Mouse (Mus musculus) hindbrain, postnatal 0 days (tissue): Measurements from ENCODE around the gene Gal3st2b. TPM values are rescaled to one million over a fixed set of nuclear protein-coding genes. Genes with fewer than 3 reads are reported as not detected.
"Not testable (repeated sequence)": the region's sequence is repeated elsewhere in the genome, so short reads cannot be mapped to it uniquely, and the experiment has no call there.

Experiments
- ATAC-seq: fragments of 200-750 bp; cut with Nextera tagmentation; 2 replicates; pipeline ENCODE4 v1.8.0; 2017; ENCODE audit warnings: mild to moderate bottlenecking, moderate TSS enrichment, moderate library complexity
- DNase-seq: peaks from one replicate; pipeline ENCODE4 v3.0.0-alpha.2; 2015; ENCODE audit warnings: low spot score
- H3K27ac ChIP-seq: fragments of 300-500 bp; sonication (generic); 2 replicates; pipeline ENCODE4 v1.5.1; 2014; ENCODE audit warnings: mild to moderate bottlenecking
- H3K27me3 ChIP-seq: fragments of 300-500 bp; sonication (generic); 2 replicates; pipeline ENCODE4 v1.6.1; 2014; ENCODE audit warnings: low read length, mixed read lengths; ENCODE audit not compliant: insufficient read depth
- H3K36me3 ChIP-seq: fragments of 300-500 bp; sonication (generic); 2 replicates; pipeline ENCODE4 v1.6.1; 2014; ENCODE audit warnings: low read length, mixed read lengths; ENCODE audit not compliant: insufficient read depth
- H3K4me1 ChIP-seq: fragments of 300-500 bp; sonication (generic); 2 replicates; pipeline ENCODE4 v1.6.1; 2014; ENCODE audit warnings: antibody characterized with exemption, low read length, mixed read lengths; ENCODE audit not compliant: insufficient read depth
- H3K4me2 ChIP-seq: fragments of 300-500 bp; sonication (generic); 2 replicates; pipeline ENCODE4 v1.6.1; 2014; ENCODE audit warnings: low read depth, mild to moderate bottlenecking, low read length, moderate library complexity, mixed read lengths
- H3K4me3 ChIP-seq: fragments of 300-500 bp; sonication (generic); 2 replicates; pipeline ENCODE4 v1.5.1; 2014; ENCODE audit warnings: low read length
- H3K9ac ChIP-seq: fragments of 300-500 bp; sonication (generic); replicated peaks from 2 replicates; pipeline ENCODE4 v1.6.1; 2014; ENCODE audit warnings: mild to moderate bottlenecking, low read length, moderate library complexity, mixed read lengths
- H3K9me3 ChIP-seq: fragments of 300-500 bp; sonication (generic); 2 replicates; pipeline ENCODE4 v1.6.1; 2016; ENCODE audit warnings: low read length, mixed read lengths
- WGBS: fragments of 180-500 bp; shearing (Covaris S2); extraction: QIAGEN DNeasy Blood & Tissue Kit; methylation state at CpG from one replicate; pipeline ENCODE4 v1.1.7; 2014; 5-methylcytosine and 5-hydroxymethylcytosine counted together
- polyA plus RNA-seq: library from polyadenylated mRNA; unstranded; fragments of >200 nt; fragmentation: Nextera tagmentation; extraction: Ambion mirVana; gene quantifications from 2 replicates; pipeline ENCODE4 v1.2.1, GENCODE M21; 2015
- total RNA-seq: library from RNA; depleted of rRNA; stranded (reverse); fragments of >200 nt; gene quantifications from 2 replicates; pipeline ENCODE4 v1.2.3, GENCODE M21; 2014; rRNA removed

Gene Gal3st2b
- not detected in 2 replicates for total RNA-seq
- 0.13 TPM in 1 of 2 replicates, not detected in the other for polyA plus RNA-seq

DNA sequence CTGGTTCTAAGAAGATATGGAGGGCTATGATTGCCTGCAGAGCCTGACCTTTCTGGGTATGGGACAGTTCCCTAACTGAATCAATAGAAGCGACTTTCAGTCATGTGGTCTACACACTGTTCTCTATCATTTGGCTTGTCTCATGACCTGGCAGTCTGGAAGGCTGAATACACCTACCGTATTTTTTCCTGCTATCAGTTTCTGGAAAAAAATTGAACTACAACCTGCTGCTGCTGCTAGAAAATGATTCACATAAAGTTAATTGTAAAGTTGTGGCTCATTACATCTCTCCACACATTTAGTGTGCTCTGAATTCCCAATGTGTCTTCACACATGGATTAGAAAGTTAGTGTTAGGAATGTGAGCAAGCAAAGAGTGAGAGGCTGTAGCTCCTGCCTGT is at the start of gene Gal3st2b:
TSS of gene Gal3st2b (plus strand) at position 301 of the 400 bp plus-strand sequence.
- not testable (repeated sequence) for H3K27ac ChIP-seq, H3K36me3 ChIP-seq, H3K9ac ChIP-seq, H3K9me3 ChIP-seq, H3K4me3 ChIP-seq, ATAC-seq, H3K27me3 ChIP-seq, DNase-seq, H3K4me1 ChIP-seq, H3K4me2 ChIP-seq
- 85% methylated on average over 2 of the region's 2 CpGs for WGBS

DNA sequence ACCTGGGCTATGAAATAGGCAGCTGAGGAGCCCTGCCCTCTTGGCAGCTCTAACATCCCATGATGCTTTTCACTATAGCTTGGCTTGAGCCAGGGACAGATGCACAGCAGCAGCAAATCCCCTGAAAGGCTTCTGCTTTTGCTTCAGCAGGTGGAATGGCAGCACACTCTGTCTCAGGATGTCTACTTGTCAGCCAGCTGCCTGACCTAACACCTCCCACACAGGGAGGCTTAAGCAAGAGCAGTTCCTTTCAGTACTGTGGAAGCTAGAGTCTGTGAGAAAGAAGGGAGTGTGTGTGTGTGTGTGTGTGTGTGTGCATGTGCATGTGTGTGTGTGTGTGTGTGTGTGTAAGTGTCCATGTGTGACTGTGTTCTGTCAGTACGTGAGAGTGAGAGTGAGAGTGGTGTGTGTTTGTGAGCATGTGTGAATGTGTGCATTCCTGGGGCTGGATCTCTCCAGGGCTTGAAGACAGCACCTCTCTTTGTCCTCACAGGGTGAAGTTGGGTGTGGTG is 46.5 kb upstream of the Gal3st2b start:
- H3K4me2 ChIP-seq, H3K4me1 ChIP-seq, H3K27me3 ChIP-seq, H3K9ac ChIP-seq, H3K9me3 ChIP-seq, DNase-seq, H3K4me3 ChIP-seq, H3K36me3 ChIP-seq, H3K27ac ChIP-seq: not testable (repeated sequence)
- 0 out of 2 replicates have a peak, but pooled peaks have one; percentile 14 for ATAC-seq
- no CpG with 5 or more reads among the region's 1 CpGs for WGBS

DNA sequence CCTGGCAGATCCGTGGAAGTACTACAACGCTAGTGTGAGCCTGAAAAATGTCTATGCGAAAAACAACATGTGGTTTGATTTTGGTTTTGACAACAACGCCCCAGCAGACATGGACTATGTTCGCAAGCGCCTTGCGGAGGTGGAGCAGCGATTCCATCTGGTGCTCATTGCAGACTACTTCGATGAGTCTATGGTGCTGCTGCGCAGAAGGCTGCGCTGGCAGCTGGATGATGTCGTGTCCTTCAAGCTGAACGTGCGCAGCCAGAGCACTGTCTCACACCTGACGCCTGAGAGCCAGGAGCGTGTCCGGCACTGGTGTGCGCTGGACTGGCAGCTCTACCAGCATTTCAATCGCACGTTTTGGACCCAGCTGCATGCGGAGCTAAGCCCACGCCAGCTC is 43.7 kb upstream of the Gal3st2b start:
- DNase-seq, H3K36me3 ChIP-seq, ATAC-seq, H3K27me3 ChIP-seq, H3K9ac ChIP-seq, H3K27ac ChIP-seq, H3K4me3 ChIP-seq, H3K9me3 ChIP-seq, H3K4me2 ChIP-seq, H3K4me1 ChIP-seq: not testable (repeated sequence)
- 95% methylated on average over 11 of the region's 22 CpGs for WGBS

DNA sequence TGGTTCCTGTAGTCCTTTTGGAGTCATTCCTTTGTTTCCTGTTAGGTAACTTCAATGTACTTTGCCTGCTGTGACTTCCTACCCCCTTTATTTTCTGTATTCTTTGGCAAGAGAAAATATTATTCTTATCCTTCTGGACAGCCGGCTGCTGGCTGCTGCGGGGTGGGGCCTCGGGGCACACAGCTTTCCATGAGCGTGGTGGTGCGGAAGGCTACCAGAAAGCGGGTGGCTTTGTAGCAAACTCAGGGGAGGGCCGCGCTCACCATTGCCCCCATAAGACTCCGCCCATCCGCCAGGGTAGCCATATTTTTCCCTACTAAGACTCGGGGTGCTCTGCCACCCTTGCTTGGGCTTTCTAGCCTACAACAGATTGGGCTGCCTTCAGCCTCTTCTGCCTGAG is 36.3 kb upstream of the Gal3st2b start:
- ATAC-seq, H3K27ac ChIP-seq, DNase-seq: not testable (repeated sequence)

DNA sequence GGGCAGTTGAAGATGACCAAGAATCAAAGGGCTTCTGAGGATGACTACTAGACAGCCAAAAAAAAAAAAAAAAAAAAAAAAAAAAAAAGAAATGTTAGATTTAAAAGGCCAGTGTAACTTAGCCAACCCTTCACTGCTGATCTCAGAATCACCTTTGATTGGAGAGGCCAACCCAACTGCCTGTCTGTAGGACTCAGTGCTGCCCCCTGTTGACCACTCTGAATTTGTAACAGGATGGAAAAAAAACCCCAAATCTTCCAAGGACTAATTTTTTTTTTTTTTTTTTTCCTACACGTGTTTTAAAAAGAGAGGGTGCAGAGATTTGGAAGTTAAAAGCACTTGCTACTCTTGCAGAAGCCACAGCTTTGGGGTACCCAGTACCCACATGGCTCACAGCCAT is 27.2 kb upstream of the Gal3st2b start:
- H3K4me2 ChIP-seq, H3K27me3 ChIP-seq, H3K4me1 ChIP-seq, H3K27ac ChIP-seq, H3K36me3 ChIP-seq, ATAC-seq, H3K9me3 ChIP-seq, H3K9ac ChIP-seq, H3K4me3 ChIP-seq: not testable (repeated sequence)
- peak; percentile 1 for DNase-seq
- WGBS: 75% methylated on average over 1 of the region's 1 CpGs

More for the DNA sequence above, 36.3 kb upstream of the Gal3st2b start:
- H3K4me3 ChIP-seq, H3K36me3 ChIP-seq, H3K4me1 ChIP-seq, H3K9me3 ChIP-seq, H3K4me2 ChIP-seq, H3K27me3 ChIP-seq, H3K9ac ChIP-seq: not testable (repeated sequence)
- no CpG with 5 or more reads among the region's 11 CpGs for WGBS

DNA sequence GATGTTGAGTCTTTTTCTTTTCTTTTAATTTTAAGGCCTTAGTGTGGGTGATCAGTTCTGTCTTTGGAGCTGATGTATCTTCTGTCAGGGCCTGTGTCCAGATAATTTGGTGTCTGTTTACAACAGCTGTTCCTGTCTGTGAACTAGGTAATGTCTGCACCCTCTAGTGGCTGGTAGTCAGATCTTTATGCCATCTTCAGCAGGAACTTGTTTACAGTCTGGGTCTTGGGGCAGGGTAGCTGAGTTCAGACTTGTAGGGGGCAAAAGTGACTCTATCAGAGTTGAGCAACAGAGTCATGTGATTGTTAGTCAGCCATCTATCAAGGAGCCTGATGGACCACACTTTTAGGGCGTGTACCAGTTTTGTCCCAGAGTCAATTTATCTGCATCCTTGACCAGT is 20.7 kb upstream of the Gal3st2b start:
- DNase-seq, H3K4me1 ChIP-seq, H3K36me3 ChIP-seq, H3K4me2 ChIP-seq, ATAC-seq, H3K9me3 ChIP-seq, H3K27me3 ChIP-seq, H3K27ac ChIP-seq, H3K4me3 ChIP-seq, H3K9ac ChIP-seq: not testable (repeated sequence)
- WGBS: no CpG with 5 or more reads among the region's 1 CpGs

DNA sequence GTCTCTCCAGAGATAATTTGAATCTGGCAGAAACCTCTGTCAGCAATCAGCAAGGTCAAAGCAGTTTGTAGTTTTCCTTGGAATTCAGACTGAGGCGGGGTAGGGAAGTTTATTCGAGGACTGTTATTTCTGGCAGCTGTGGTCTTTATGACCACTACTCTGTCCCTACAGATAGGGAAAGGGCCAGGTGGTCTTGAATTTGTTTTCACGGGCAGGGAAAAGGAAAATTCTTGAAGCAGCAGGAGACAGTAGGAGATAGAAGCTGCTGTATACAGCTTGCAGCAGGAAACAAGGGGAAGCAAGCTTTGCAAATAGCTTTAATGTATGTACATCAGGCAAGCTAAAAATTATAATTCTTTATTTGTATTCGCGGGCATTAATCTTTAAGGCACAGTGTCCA is 16.8 kb upstream of the Gal3st2b start:
- H3K4me1 ChIP-seq, H3K4me2 ChIP-seq: not testable (repeated sequence)

DNA sequence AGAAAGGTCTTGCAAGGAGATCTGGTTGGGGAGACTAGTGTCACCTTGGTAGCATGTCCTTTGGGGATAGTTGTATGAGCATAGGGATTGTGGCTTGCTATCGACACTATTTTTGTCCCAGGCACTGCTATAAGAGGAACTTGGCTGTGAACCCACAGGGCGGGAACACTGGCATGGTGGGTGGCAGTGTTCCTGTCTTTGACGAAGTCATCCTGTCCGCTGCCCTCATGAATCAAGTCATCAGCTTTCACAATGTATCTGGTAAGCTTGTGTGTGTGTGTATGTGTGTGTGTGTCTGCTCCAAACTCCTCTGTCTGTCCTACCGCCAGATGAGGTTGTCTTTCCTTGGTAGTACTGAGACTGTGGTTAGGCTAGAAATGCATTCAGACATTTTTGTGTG is 11.4 kb upstream of the Gal3st2b start:
- H3K4me2 ChIP-seq, DNase-seq, H3K4me3 ChIP-seq, H3K36me3 ChIP-seq, H3K27me3 ChIP-seq, H3K4me1 ChIP-seq, ATAC-seq, H3K9ac ChIP-seq, H3K9me3 ChIP-seq, H3K27ac ChIP-seq: not testable (repeated sequence)
- WGBS: 69% methylated on average over 3 of the region's 5 CpGs

More for the DNA sequence above, 16.8 kb upstream of the Gal3st2b start:
- H3K9me3 ChIP-seq, H3K27me3 ChIP-seq, H3K9ac ChIP-seq, H3K27ac ChIP-seq, ATAC-seq, DNase-seq, H3K4me3 ChIP-seq, H3K36me3 ChIP-seq: not testable (repeated sequence)
- 74% methylated on average over 3 of the region's 5 CpGs for WGBS

DNA sequence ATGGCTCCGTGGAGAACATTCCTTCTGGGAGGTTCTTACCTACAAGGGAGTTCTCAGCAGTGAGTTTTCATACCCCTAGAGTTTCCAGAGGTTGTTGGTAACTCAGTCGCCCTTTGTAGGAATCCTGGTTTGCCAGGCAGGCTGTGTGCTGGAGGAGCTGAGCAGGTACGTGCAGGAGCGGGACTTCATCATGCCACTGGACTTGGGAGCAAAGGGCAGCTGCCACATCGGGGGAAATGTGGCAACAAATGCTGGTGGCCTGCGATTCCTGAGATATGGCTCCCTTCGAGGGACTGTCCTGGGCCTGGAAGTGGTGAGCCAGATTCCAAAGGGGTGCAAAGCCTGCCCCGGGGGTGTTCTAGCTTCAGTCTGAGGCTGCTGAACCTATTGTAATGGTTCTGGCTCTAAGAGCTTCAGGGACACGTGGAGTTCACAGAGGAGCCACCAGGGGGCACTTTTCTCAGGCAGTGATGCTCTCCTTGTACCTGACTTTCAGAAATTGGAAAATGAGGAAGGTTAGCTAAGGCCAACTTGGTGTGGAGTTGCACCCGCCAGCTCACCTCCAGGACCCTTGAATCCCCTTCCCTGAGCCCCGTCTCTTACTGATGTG is 9.0 kb upstream of the Gal3st2b start:
- WGBS: no CpG with 5 or more reads among the region's 11 CpGs
- not testable (repeated sequence) for H3K27me3 ChIP-seq, DNase-seq, H3K9ac ChIP-seq, H3K27ac ChIP-seq, ATAC-seq, H3K36me3 ChIP-seq, H3K9me3 ChIP-seq, H3K4me1 ChIP-seq, H3K4me3 ChIP-seq, H3K4me2 ChIP-seq

DNA sequence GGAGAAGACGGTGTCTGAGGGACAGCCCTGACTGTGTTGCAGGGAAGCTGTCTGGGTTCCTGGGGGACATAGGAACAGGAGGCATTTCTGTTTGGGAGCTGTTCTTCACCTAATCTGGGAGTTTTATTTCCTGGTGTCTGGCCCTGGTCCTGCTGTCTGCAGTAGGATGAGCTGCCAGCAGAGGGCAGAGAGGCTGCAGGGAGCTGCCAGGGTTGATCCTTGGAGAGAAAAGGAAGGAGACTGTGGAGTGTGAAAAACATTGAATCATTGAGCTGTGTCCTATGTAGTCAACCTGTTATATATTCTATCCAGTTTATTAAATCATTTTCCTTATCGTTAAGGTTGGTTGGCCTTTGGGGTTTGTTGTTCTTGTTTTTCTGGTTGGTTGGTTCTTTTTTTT is 6.2 kb upstream of the Gal3st2b start:
- not testable (repeated sequence) for H3K27ac ChIP-seq, H3K9me3 ChIP-seq, H3K27me3 ChIP-seq, H3K4me2 ChIP-seq, H3K4me1 ChIP-seq, H3K36me3 ChIP-seq, H3K9ac ChIP-seq, DNase-seq, H3K4me3 ChIP-seq, ATAC-seq
- no CpG with 5 or more reads among the region's 2 CpGs for WGBS
